Mouse (Mus musculus) hindbrain, postnatal 0 days (tissue): Measurements from ENCODE around the gene Emsy. TPM values are rescaled to one million over a fixed set of nuclear protein-coding genes. Genes with fewer than 3 reads are reported as not detected.

Experiments
- ATAC-seq: fragments of 200-750 bp; cut with Nextera tagmentation; 2 replicates; pipeline ENCODE4 v1.8.0; 2017; ENCODE audit warnings: mild to moderate bottlenecking, moderate TSS enrichment, moderate library complexity
- DNase-seq: peaks from one replicate; pipeline ENCODE4 v3.0.0-alpha.2; 2015; ENCODE audit warnings: low spot score
- H3K27ac ChIP-seq: fragments of 300-500 bp; sonication (generic); 2 replicates; pipeline ENCODE4 v1.5.1; 2014; ENCODE audit warnings: mild to moderate bottlenecking
- H3K27me3 ChIP-seq: fragments of 300-500 bp; sonication (generic); 2 replicates; pipeline ENCODE4 v1.6.1; 2014; ENCODE audit warnings: low read length, mixed read lengths; ENCODE audit not compliant: insufficient read depth
- H3K36me3 ChIP-seq: fragments of 300-500 bp; sonication (generic); 2 replicates; pipeline ENCODE4 v1.6.1; 2014; ENCODE audit warnings: low read length, mixed read lengths; ENCODE audit not compliant: insufficient read depth
- H3K4me1 ChIP-seq: fragments of 300-500 bp; sonication (generic); 2 replicates; pipeline ENCODE4 v1.6.1; 2014; ENCODE audit warnings: antibody characterized with exemption, low read length, mixed read lengths; ENCODE audit not compliant: insufficient read depth
- H3K4me2 ChIP-seq: fragments of 300-500 bp; sonication (generic); 2 replicates; pipeline ENCODE4 v1.6.1; 2014; ENCODE audit warnings: low read depth, mild to moderate bottlenecking, low read length, moderate library complexity, mixed read lengths
- H3K4me3 ChIP-seq: fragments of 300-500 bp; sonication (generic); 2 replicates; pipeline ENCODE4 v1.5.1; 2014; ENCODE audit warnings: low read length
- H3K9ac ChIP-seq: fragments of 300-500 bp; sonication (generic); replicated peaks from 2 replicates; pipeline ENCODE4 v1.6.1; 2014; ENCODE audit warnings: mild to moderate bottlenecking, low read length, moderate library complexity, mixed read lengths
- H3K9me3 ChIP-seq: fragments of 300-500 bp; sonication (generic); 2 replicates; pipeline ENCODE4 v1.6.1; 2016; ENCODE audit warnings: low read length, mixed read lengths
- CTCF ChIP-seq: IDR thresholded peaks from 2 replicates; pipeline ENCODE4 v1.5.1; 2016; ENCODE audit warnings: antibody characterized with exemption, control low read depth, low read depth
- WGBS: fragments of 180-500 bp; shearing (Covaris S2); extraction: QIAGEN DNeasy Blood & Tissue Kit; methylation state at CpG from one replicate; pipeline ENCODE4 v1.1.7; 2014; 5-methylcytosine and 5-hydroxymethylcytosine counted together
- polyA plus RNA-seq: library from polyadenylated mRNA; unstranded; fragments of >200 nt; fragmentation: Nextera tagmentation; extraction: Ambion mirVana; gene quantifications from 2 replicates; pipeline ENCODE4 v1.2.1, GENCODE M21; 2015
- total RNA-seq: library from RNA; depleted of rRNA; stranded (reverse); fragments of >200 nt; gene quantifications from 2 replicates; pipeline ENCODE4 v1.2.3, GENCODE M21; 2014

Gene Emsy
- total and polyA plus RNA-seq, 2 experiments from 2014 or later, result 18.3 to 45.4 TPM

- Histone ChIP-seq H3K9ac (no peak overlapping the region), H3K4me2 (no peak overlapping the region), H3K9me3 (no peaks in the 10 kb centered on the region), H3K4me1 (no peaks in the 10 kb centered on the region), H3K27me3 (no peaks in the 10 kb centered on the region), H3K27ac (no peak overlapping the region), H3K4me3 (no peak overlapping the region), H3K36me3 (no peaks in the 10 kb centered on the region)
- no peak for ATAC-seq
- no peak for DNase-seq
- 78% methylated on average over 2 of the region's 3 CpGs for WGBS
- no peak for TF ChIP-seq CTCF
Observed at GRCm38 (mm10) chr7:98584555-98584954, 72.0 kb downstream of the Emsy start.

- TF ChIP-seq CTCF, result no peak
- WGBS, result 83% methylated on average over 4 of the region's 4 CpGs
- no peaks in the 10 kb centered on the region for H3K9me3 ChIP-seq
- H3K36me3 ChIP-seq, result no peaks in the 10 kb centered on the region
- H3K4me3 ChIP-seq, result no peak overlapping the region
- no peak overlapping the region for H3K4me2 ChIP-seq
- no peaks in the 10 kb centered on the region for H3K27me3 ChIP-seq
- H3K27ac ChIP-seq, result no peak overlapping the region
- ATAC-seq (no peak), DNase-seq (no peak)
- no peak overlapping the region for H3K9ac ChIP-seq
- H3K4me1 ChIP-seq, result no peaks in the 10 kb centered on the region
Observed at GRCm38 (mm10) chr7:98581266-98581665, 75.3 kb downstream of the Emsy start.

GRCm38 (mm10) chr7:98580441-98580840, 76.1 kb downstream of the Emsy start:
- Histone ChIP-seq H3K27ac (no peak overlapping the region), H3K4me2 (no peak overlapping the region), H3K4me1 (no peaks in the 10 kb centered on the region), H3K9ac (no peak overlapping the region), H3K4me3 (no peak overlapping the region), H3K27me3 (no peaks in the 10 kb centered on the region), H3K36me3 (no peaks in the 10 kb centered on the region), H3K9me3 (no peaks in the 10 kb centered on the region)
- ATAC-seq, result no peak
- no peak for DNase-seq
- WGBS, result 73% methylated on average over 7 of the region's 7 CpGs
- no peak for TF ChIP-seq CTCF

GRCm38 (mm10) chr7:98579731-98580130, 76.9 kb downstream of the Emsy start:
- 88% methylated on average over 6 of the region's 6 CpGs for WGBS
- no peak for ATAC-seq
- Histone ChIP-seq H3K9ac (no peak overlapping the region), H3K4me3 (no peak overlapping the region), H3K9me3 (no peaks in the 10 kb centered on the region), H3K36me3 (no peaks in the 10 kb centered on the region), H3K4me1 (no peaks in the 10 kb centered on the region), H3K4me2 (no peak overlapping the region), H3K27ac (no peak overlapping the region), H3K27me3 (no peaks in the 10 kb centered on the region)
- TF ChIP-seq CTCF, result no peak
- no peak for DNase-seq

- Histone ChIP-seq H3K4me2 (no peak overlapping the region), H3K4me1 (no peaks in the 10 kb centered on the region), H3K4me3 (no peak overlapping the region), H3K27me3 (no peaks in the 10 kb centered on the region), H3K27ac (no peak overlapping the region), H3K9ac (no peak overlapping the region), H3K36me3 (no peaks in the 10 kb centered on the region), H3K9me3 (no peaks in the 10 kb centered on the region)
- WGBS, result 90% methylated on average over 1 of the region's 1 CpGs
- no peak for TF ChIP-seq CTCF
- ATAC-seq (no peak), DNase-seq (no peak)
Observed at GRCm38 (mm10) chr7:98577461-98577860, 79.1 kb downstream of the Emsy start.

GRCm38 (mm10) chr7:98575651-98576239, 80.8 kb downstream of the Emsy start:
- WGBS, result 96% methylated on average over 3 of the region's 3 CpGs
- H3K27me3 ChIP-seq, result no peaks in the 10 kb centered on the region
- ATAC-seq (no peak), DNase-seq (no peak)
- no peak for TF ChIP-seq CTCF
- no peak overlapping the region for H3K9ac ChIP-seq
- H3K4me3 ChIP-seq, result no peak overlapping the region
- H3K27ac ChIP-seq, result no peak overlapping the region
- no peaks in the 10 kb centered on the region for H3K4me1 ChIP-seq
- no peak overlapping the region for H3K4me2 ChIP-seq
- no peaks in the 10 kb centered on the region for H3K36me3 ChIP-seq
- no peaks in the 10 kb centered on the region for H3K9me3 ChIP-seq

GRCm38 (mm10) chr7:98574771-98575191, 81.8 kb downstream of the Emsy start:
- DNase-seq, result no peak
- Histone ChIP-seq H3K4me3 (no peak overlapping the region), H3K36me3 (no peaks in the 10 kb centered on the region), H3K9ac (no peak overlapping the region), H3K4me2 (no peak overlapping the region), H3K27ac (no peak overlapping the region), H3K4me1 (no peaks in the 10 kb centered on the region), H3K9me3 (no peaks in the 10 kb centered on the region), H3K27me3 (no peaks in the 10 kb centered on the region)
- no peak for ATAC-seq
- 83% methylated on average over 2 of the region's 2 CpGs for WGBS
- no peak for TF ChIP-seq CTCF
